Mouse (Mus musculus): Measurements from ENCODE around the gene Klrk1.

DNA sequence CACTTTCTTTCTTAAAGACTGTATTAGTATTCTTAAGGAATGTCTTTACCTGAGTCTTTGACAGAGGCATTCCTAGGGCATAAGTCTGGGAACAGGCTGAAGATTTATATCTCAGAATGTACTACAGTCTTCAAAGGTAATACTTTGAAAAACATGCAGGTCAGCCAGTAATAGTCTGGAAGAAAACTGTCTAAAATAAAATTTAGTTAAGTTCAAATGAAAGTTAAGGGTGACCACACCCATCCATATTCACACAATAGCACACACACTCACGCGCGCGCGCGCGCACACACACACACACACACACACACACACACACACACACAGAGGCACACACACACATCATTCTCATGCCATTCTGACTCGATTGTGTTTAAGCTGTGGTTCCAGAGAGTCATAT lies 46.1 kb downstream of the Klrk1 start, which contains the start of gene Klre1:
- no peak for TF ChIP-seq POLR2A (IDR thresholded peaks at IDR 0.05; ENCODE audit: insufficient read depth, low read depth, low read length)
- no peak for TF ChIP-seq CTCF (IDR thresholded peaks at IDR 0.05; ENCODE audit: insufficient read depth, low read depth, low read length)
